25 mouse cellular contexts compared by ENCODE assay signal in genomic region chr5:112749634-112750033, GRCm38 (mm10).
DNase-seq lines count a peak whose midpoint lies in the region; ATAC-seq and TF ChIP-seq lines count a peak whose summit lies in the region.
"Had no signal": no experiment of that assay in that cellular context is flagged by ENCODE, and none has a peak within 500 bp of the region (broad histone marks: within the 10 kb centered on the region; RNA-seq: fewer than 3 reads in every experiment).

No protein-coding gene starts in this region.

- ATAC-seq in hindbrain, embryonic 12.5 days (ENCODE audit: low FRiP score): no peak
- ATAC-seq in hindbrain, postnatal 0 days: no peak
- no peak for ATAC-seq in neural tube, embryonic 13.5 days (ENCODE audit: low read depth)
- ATAC-seq in neural tube, embryonic 15.5 days (ENCODE audit: low FRiP score): no peak
- ATAC-seq: activated CD4-positive, CD25-positive, alpha-beta regulatory T cell, adult 4 months; forebrain, embryonic 16.5 days; intestine, embryonic 16.5 days had no signal

- no peaks in the 10 kb centered on the region for H3K9me3 ChIP-seq in hindbrain, embryonic 12.5 days (replicated peaks)
- H3K9me3 ChIP-seq in hindbrain, postnatal 0 days (ENCODE audit: low read length): no peaks in the 10 kb centered on the region
- no peaks in the 10 kb centered on the region for H3K9me3 ChIP-seq in neural tube, embryonic 13.5 days
- H3K9me3 ChIP-seq in neural tube, embryonic 15.5 days (replicated peaks): no peaks in the 10 kb centered on the region
- H3K9me3 ChIP-seq: lung, embryonic 15.5 days had no signal

- peak overlapping the region; percentile 41 for H3K27ac ChIP-seq in hindbrain, embryonic 12.5 days
- H3K27ac ChIP-seq in hindbrain, postnatal 0 days: no peak overlapping the region
- H3K27ac ChIP-seq in neural tube, embryonic 13.5 days (replicated peaks): peak overlapping the region; percentile 46
- no peak overlapping the region for H3K27ac ChIP-seq in neural tube, embryonic 15.5 days (replicated peaks)
- H3K27ac ChIP-seq: heart, embryonic 13.5 days; limb, embryonic 13.5 days; lung, embryonic 15.5 days had no signal

- H3K27me3 ChIP-seq in hindbrain, embryonic 12.5 days: no peaks in the 10 kb centered on the region
- H3K27me3 ChIP-seq in hindbrain, postnatal 0 days (ENCODE audit: insufficient read depth, low read length): no peaks in the 10 kb centered on the region
- H3K27me3 ChIP-seq in neural tube, embryonic 13.5 days: peaks cover 21% of the 10 kb centered on the region
- H3K27me3 ChIP-seq in neural tube, embryonic 15.5 days (replicated peaks): no peaks in the 10 kb centered on the region
- H3K27me3 ChIP-seq: CH12.LX had no signal

- no peaks in the 10 kb centered on the region; the same call in 1 of the 2 replicates for H3K36me3 ChIP-seq in hindbrain, embryonic 12.5 days
- H3K36me3 ChIP-seq in hindbrain, postnatal 0 days (ENCODE audit: insufficient read depth, low read length): no peaks in the 10 kb centered on the region
- no peaks in the 10 kb centered on the region for H3K36me3 ChIP-seq in neural tube, embryonic 13.5 days
- H3K36me3 ChIP-seq in neural tube, embryonic 15.5 days: no peaks in the 10 kb centered on the region
- H3K36me3 ChIP-seq: limb, embryonic 13.5 days; lung, embryonic 15.5 days had no signal

- WGBS in hindbrain, embryonic 12.5 days: 55% methylated on average over 5 of the region's 5 CpGs
- WGBS in hindbrain, postnatal 0 days: 64% methylated on average over 5 of the region's 5 CpGs
- WGBS in neural tube, embryonic 13.5 days: 46% methylated on average over 5 of the region's 5 CpGs
- 47% methylated on average over 5 of the region's 5 CpGs for WGBS in neural tube, embryonic 15.5 days

- no peak overlapping the region for H3K4me3 ChIP-seq in hindbrain, embryonic 12.5 days
- H3K4me3 ChIP-seq in hindbrain, postnatal 0 days (ENCODE audit: low read length): no peak overlapping the region
- H3K4me3 ChIP-seq in neural tube, embryonic 13.5 days: no peak overlapping the region
- H3K4me3 ChIP-seq in neural tube, embryonic 15.5 days (replicated peaks): no peak overlapping the region
- H3K4me3 ChIP-seq: erythroblast, embryonic 14.5 days; heart, embryonic 13.5 days; limb, embryonic 13.5 days; lung, embryonic 15.5 days had no signal

- no peak for TF ChIP-seq CTCF in hindbrain, postnatal 0 days (IDR thresholded peaks at IDR 0.05; ENCODE audit: low read depth)

- H3K9ac ChIP-seq in hindbrain, embryonic 12.5 days: no peak overlapping the region
- no peak overlapping the region for H3K9ac ChIP-seq in hindbrain, postnatal 0 days (replicated peaks; ENCODE audit: low read length)
- no peak overlapping the region for H3K9ac ChIP-seq in neural tube, embryonic 13.5 days
- 0 out of 2 replicates have a peak overlapping the region, but pooled peaks have one; percentile 1 for H3K9ac ChIP-seq in neural tube, embryonic 15.5 days (replicated peaks)
- H3K9ac ChIP-seq: heart, embryonic 13.5 days; limb, embryonic 13.5 days; lung, embryonic 15.5 days had no signal

- no peak overlapping the region for H3K4me2 ChIP-seq in hindbrain, embryonic 12.5 days (replicated peaks)
- H3K4me2 ChIP-seq in hindbrain, postnatal 0 days (ENCODE audit: low read depth, low read length): no peak overlapping the region
- H3K4me2 ChIP-seq in neural tube, embryonic 13.5 days: no peak overlapping the region
- no peak overlapping the region for H3K4me2 ChIP-seq in neural tube, embryonic 15.5 days
- H3K4me2 ChIP-seq: heart, embryonic 13.5 days; limb, embryonic 13.5 days; liver, embryonic 11.5 days; lung, embryonic 15.5 days had no signal

- peaks cover 19% of the 10 kb centered on the region for H3K4me1 ChIP-seq in hindbrain, embryonic 12.5 days
- H3K4me1 ChIP-seq in hindbrain, postnatal 0 days (ENCODE audit: insufficient read depth, low read length): no peaks in the 10 kb centered on the region
- peaks cover 40% of the 10 kb centered on the region for H3K4me1 ChIP-seq in neural tube, embryonic 13.5 days (replicated peaks)
- peaks cover 26% of the 10 kb centered on the region for H3K4me1 ChIP-seq in neural tube, embryonic 15.5 days
- H3K4me1 ChIP-seq: lung, embryonic 15.5 days had no signal

- DNase-seq in hindbrain, postnatal 0 days (ENCODE audit: low spot score): no peak
- DNase-seq in neural tube, embryonic 10.5 days (ENCODE audit: extremely low spot score, low spot score): no peak
- no peak for DNase-seq in kidney, adult 8-10 months
- DNase-seq in left cerebral cortex, adult 11 months (ENCODE audit: low spot score): no peak
- DNase-seq: adrenal gland, adult 2 months; adrenal gland, postnatal 36 days; cerebellum, adult 2 months; cerebellum, postnatal 14 days; heart, postnatal 10 days; kidney, adult 9 months; kidney, postnatal 14 days; right cerebral cortex, postnatal 14 days; thymus, postnatal 4 days had no signal

Comparison
In these comparisons a context has a peak if more than half of its experiments do, and no peak if none do; other contexts are left out.
1. H3K27ac ChIP-seq: peak in hindbrain, embryonic 12.5 days (single experiment) and neural tube, embryonic 13.5 days (single experiment); none in hindbrain, postnatal 0 days (single experiment) and neural tube, embryonic 15.5 days (single experiment).